In genomic region chr11:75510627-75510993, GRCm38 (mm10) we compare ENCODE assay signal across 8 mouse cellular contexts. TPM values are rescaled to one million over a fixed set of nuclear protein-coding genes. Genes with fewer than 3 reads are reported as not detected.
A peak's percentile ranks its signal among the peaks of the same experiment; 100 is the strongest.
DNase-seq lines count a peak whose midpoint lies in the region; ATAC-seq and TF ChIP-seq lines count a peak whose summit lies in the region.

No protein-coding gene starts in this region.

- no peak for TF ChIP-seq POLR2A in bone marrow macrophage, adult 2 months (IDR thresholded peaks at IDR 0.05; ENCODE audit: borderline replicate concordance, low read depth, low read length)

- WGBS in embryonic facial prominence, embryonic 15.5 days = 1% methylated on average over 24 of the region's 24 CpGs
- WGBS in heart, embryonic 10.5 days = 2% methylated on average over 24 of the region's 24 CpGs
- under 1% methylated on average over 24 of the region's 24 CpGs for WGBS in kidney, embryonic 14.5 days
- WGBS in limb, embryonic 15.5 days = 2% methylated on average over 23 of the region's 24 CpGs
- WGBS in midbrain, postnatal 0 days = 2% methylated on average over 24 of the region's 24 CpGs

- peak; percentile 77 for TF ChIP-seq CTCF in bone marrow macrophage, adult 2 months (IDR thresholded peaks at IDR 0.05; ENCODE audit: low read depth, low read length)
- TF ChIP-seq CTCF in midbrain, postnatal 0 days (IDR thresholded peaks at IDR 0.05) = peak; percentile 93

- DNase-seq in A20 (ENCODE audit: low read depth, low spot score) = peak; percentile 89
- peak; percentile 95 for DNase-seq in heart, embryonic 10.5 days (ENCODE audit: low spot score)
- DNase-seq in midbrain, postnatal 0 days (ENCODE audit: low spot score) = peak; percentile 93
- peak; percentile 89 to 97 for DNase-seq in spleen, postnatal 10 days (ENCODE audit: low spot score in 2 of 2)

- H3K4me1 ChIP-seq in bone marrow macrophage, adult 2 months (ENCODE audit: control insufficient read depth, insufficient read depth, low read length) = peaks cover 15% of the 10 kb centered on the region
- peaks cover 18% of the 10 kb centered on the region for H3K4me1 ChIP-seq in embryonic facial prominence, embryonic 15.5 days
- H3K4me1 ChIP-seq in heart, embryonic 10.5 days = peaks cover 35% of the 10 kb centered on the region
- H3K4me1 ChIP-seq in kidney, embryonic 14.5 days (ENCODE audit: control insufficient read depth, insufficient read depth, low read length) = peaks cover 20% of the 10 kb centered on the region
- H3K4me1 ChIP-seq in limb, embryonic 15.5 days = peaks cover 29% of the 10 kb centered on the region
- peaks cover 5% of the 10 kb centered on the region; the same call in 1 of the 2 replicates for H3K4me1 ChIP-seq in midbrain, postnatal 0 days (ENCODE audit: insufficient read depth, low read length)

- peak overlapping the region; percentile 69 for H3K4me3 ChIP-seq in bone marrow macrophage, adult 2 months (ENCODE audit: insufficient read depth, low read length)
- peak overlapping the region; percentile 54 for H3K4me3 ChIP-seq in embryonic facial prominence, embryonic 15.5 days (replicated peaks)
- peak overlapping the region; percentile 68 for H3K4me3 ChIP-seq in heart, embryonic 10.5 days
- H3K4me3 ChIP-seq in kidney, embryonic 14.5 days (ENCODE audit: low read length) = peak overlapping the region; percentile 50
- H3K4me3 ChIP-seq in limb, embryonic 15.5 days = peak overlapping the region; percentile 56
- H3K4me3 ChIP-seq in midbrain, postnatal 0 days (ENCODE audit: low read depth, low read length) = peak overlapping the region; percentile 48

- H3K27me3 ChIP-seq in embryonic facial prominence, embryonic 15.5 days = no peaks in the 10 kb centered on the region
- peaks cover 11% of the 10 kb centered on the region; the same call in 1 of the 2 replicates for H3K27me3 ChIP-seq in heart, embryonic 10.5 days (ENCODE audit: insufficient read depth, poor library complexity, severe bottlenecking)
- no peaks in the 10 kb centered on the region for H3K27me3 ChIP-seq in kidney, embryonic 14.5 days (ENCODE audit: control insufficient read depth, insufficient read depth, low read length)
- no peaks in the 10 kb centered on the region for H3K27me3 ChIP-seq in limb, embryonic 15.5 days
- H3K27me3 ChIP-seq in midbrain, postnatal 0 days (ENCODE audit: insufficient read depth, low read length) = no peaks in the 10 kb centered on the region

- no peaks in the 10 kb centered on the region for H3K9me3 ChIP-seq in embryonic facial prominence, embryonic 15.5 days (replicated peaks)
- no peaks in the 10 kb centered on the region for H3K9me3 ChIP-seq in heart, embryonic 10.5 days
- no peaks in the 10 kb centered on the region for H3K9me3 ChIP-seq in kidney, embryonic 14.5 days (ENCODE audit: control insufficient read depth, low read length)
- H3K9me3 ChIP-seq in limb, embryonic 15.5 days = no peaks in the 10 kb centered on the region
- H3K9me3 ChIP-seq in midbrain, postnatal 0 days (ENCODE audit: low read length) = no peaks in the 10 kb centered on the region

- H3K4me2 ChIP-seq in embryonic facial prominence, embryonic 15.5 days (replicated peaks) = peak overlapping the region; percentile 96
- H3K4me2 ChIP-seq in kidney, embryonic 14.5 days (replicated peaks; ENCODE audit: low read depth, low read length) = peak overlapping the region; percentile 97
- H3K4me2 ChIP-seq in limb, embryonic 15.5 days = peak overlapping the region; percentile 100
- peak overlapping the region; percentile 92 for H3K4me2 ChIP-seq in midbrain, postnatal 0 days (ENCODE audit: low read depth, low read length, poor library complexity, severe bottlenecking)

- H3K9ac ChIP-seq in embryonic facial prominence, embryonic 15.5 days = peak overlapping the region; percentile 53
- H3K9ac ChIP-seq in kidney, embryonic 14.5 days (ENCODE audit: low read depth, low read length) = peak overlapping the region; percentile 66
- peak overlapping the region; percentile 47 for H3K9ac ChIP-seq in limb, embryonic 15.5 days
- peak overlapping the region; percentile 65 for H3K9ac ChIP-seq in midbrain, postnatal 0 days (replicated peaks; ENCODE audit: low read length, poor library complexity, severe bottlenecking)

- ATAC-seq in embryonic facial prominence, embryonic 15.5 days (ENCODE audit: insufficient number of reproducible peaks, low FRiP score, low TSS enrichment, low read depth) = peak; percentile 88
- peak; percentile 87 for ATAC-seq in kidney, embryonic 14.5 days (ENCODE audit: low FRiP score, low TSS enrichment)
- peak; percentile 74 for ATAC-seq in limb, embryonic 15.5 days (ENCODE audit: insufficient number of reproducible peaks, low FRiP score, low TSS enrichment, low read depth)
- peak; percentile 92 for ATAC-seq in midbrain, postnatal 0 days (ENCODE audit: low FRiP score)

- peak overlapping the region; percentile 69 for H3K27ac ChIP-seq in bone marrow macrophage, adult 2 months (ENCODE audit: insufficient read depth, low read depth, low read length)
- peak overlapping the region; percentile 85 for H3K27ac ChIP-seq in embryonic facial prominence, embryonic 15.5 days (replicated peaks)
- H3K27ac ChIP-seq in heart, embryonic 10.5 days = peak overlapping the region; percentile 87
- H3K27ac ChIP-seq in kidney, embryonic 14.5 days (ENCODE audit: low read depth, low read length) = peak overlapping the region; percentile 69
- peak overlapping the region; percentile 79 for H3K27ac ChIP-seq in limb, embryonic 15.5 days
- H3K27ac ChIP-seq in midbrain, postnatal 0 days (ENCODE audit: low read depth, low read length) = peak overlapping the region; percentile 83

- H3K36me3 ChIP-seq in embryonic facial prominence, embryonic 15.5 days = peaks cover 36% of the 10 kb centered on the region
- H3K36me3 ChIP-seq in heart, embryonic 10.5 days = peaks cover 54% of the 10 kb centered on the region
- peaks cover 39% of the 10 kb centered on the region for H3K36me3 ChIP-seq in kidney, embryonic 14.5 days (ENCODE audit: control insufficient read depth, insufficient read depth, low read length)
- H3K36me3 ChIP-seq in limb, embryonic 15.5 days = peaks cover 36% of the 10 kb centered on the region
- peaks cover 32% of the 10 kb centered on the region for H3K36me3 ChIP-seq in midbrain, postnatal 0 days (ENCODE audit: insufficient read depth, low read length)

RNA-seq across cellular contexts. Expression of gene Rilp, which starts 0.7 kb away (rescaled TPM):
- 12.8 and 15.9 TPM in 2 replicates for polyA plus RNA-seq in bone marrow macrophage, adult 2 months (2012; ENCODE audit: insufficient read depth, insufficient read length, missing spikeins)
- polyA plus RNA-seq in embryonic facial prominence, embryonic 15.5 days (2015; fragmentation: Nextera tagmentation; extraction: Ambion mirVana) = 0.73 and 1.0 TPM in 2 replicates
- polyA plus RNA-seq in heart, embryonic 10.5 days (2016; fragmentation: Nextera tagmentation; extraction: Ambion mirVana) = 0.76 and 0.78 TPM in 2 replicates
- 0.51 and 0.97 TPM in 2 replicates for polyA plus RNA-seq in kidney, embryonic 14.5 days (2014; fragmentation: Nextera tagmentation; extraction: Ambion mirVana)
- 0.45 and 0.73 TPM in 2 replicates for polyA plus RNA-seq in limb, embryonic 15.5 days (2015; fragmentation: Nextera tagmentation; extraction: Ambion mirVana)
- total RNA-seq in midbrain, postnatal 0 days (2014; rRNA removed) = 5.7 and 7.0 TPM in 2 replicates
- 6.9 and 7.5 TPM in 2 replicates for polyA plus RNA-seq in midbrain, postnatal 0 days (2015; fragmentation: Nextera tagmentation; extraction: Ambion mirVana)

RNA-seq across cellular contexts. Expression of gene Scarf1, which starts 2.7 kb away (rescaled TPM):
- 32.8 and 33.5 TPM in 2 replicates for polyA plus RNA-seq in bone marrow macrophage, adult 2 months (2012; ENCODE audit: insufficient read depth, insufficient read length, missing spikeins)
- polyA plus RNA-seq in embryonic facial prominence, embryonic 15.5 days (2015; fragmentation: Nextera tagmentation; extraction: Ambion mirVana) = 8.0 and 8.1 TPM in 2 replicates
- polyA plus RNA-seq in heart, embryonic 10.5 days (2016; fragmentation: Nextera tagmentation; extraction: Ambion mirVana) = 13.6 and 15.8 TPM in 2 replicates
- polyA plus RNA-seq in kidney, embryonic 14.5 days (2014; fragmentation: Nextera tagmentation; extraction: Ambion mirVana) = 10.0 TPM in 2 replicates
- polyA plus RNA-seq in limb, embryonic 15.5 days (2015; fragmentation: Nextera tagmentation; extraction: Ambion mirVana) = 7.1 and 8.2 TPM in 2 replicates
- 3.6 and 3.8 TPM in 2 replicates for total RNA-seq in midbrain, postnatal 0 days (2014; rRNA removed)
- 3.0 and 3.5 TPM in 2 replicates for polyA plus RNA-seq in midbrain, postnatal 0 days (2015; fragmentation: Nextera tagmentation; extraction: Ambion mirVana)

RNA-seq across cellular contexts. Expression of gene Slc43a2, which starts 20.9 kb away (rescaled TPM):
- polyA plus RNA-seq in bone marrow macrophage, adult 2 months (2012; ENCODE audit: insufficient read depth, insufficient read length, missing spikeins) = 202 and 231 TPM in 2 replicates
- polyA plus RNA-seq in embryonic facial prominence, embryonic 15.5 days (2015; fragmentation: Nextera tagmentation; extraction: Ambion mirVana) = 5.5 and 5.7 TPM in 2 replicates
- 5.5 and 6.4 TPM in 2 replicates for polyA plus RNA-seq in heart, embryonic 10.5 days (2016; fragmentation: Nextera tagmentation; extraction: Ambion mirVana)
- 3.5 and 6.0 TPM in 2 replicates for polyA plus RNA-seq in kidney, embryonic 14.5 days (2014; fragmentation: Nextera tagmentation; extraction: Ambion mirVana)
- polyA plus RNA-seq in limb, embryonic 15.5 days (2015; fragmentation: Nextera tagmentation; extraction: Ambion mirVana) = 2.6 and 3.6 TPM in 2 replicates
- total RNA-seq in midbrain, postnatal 0 days (2014; rRNA removed) = 34.3 and 34.5 TPM in 2 replicates
- 17.0 and 20.4 TPM in 2 replicates for polyA plus RNA-seq in midbrain, postnatal 0 days (2015; fragmentation: Nextera tagmentation; extraction: Ambion mirVana)

RNA-seq across cellular contexts. Expression of gene Prpf8, which starts 24.0 kb away (rescaled TPM):
- polyA plus RNA-seq in bone marrow macrophage, adult 2 months (2012; ENCODE audit: insufficient read depth, insufficient read length, missing spikeins) = 51.0 and 65.7 TPM in 2 replicates
- polyA plus RNA-seq in embryonic facial prominence, embryonic 15.5 days (2015; fragmentation: Nextera tagmentation; extraction: Ambion mirVana) = 51.7 and 52.5 TPM in 2 replicates
- 49.2 and 53.7 TPM in 2 replicates for polyA plus RNA-seq in heart, embryonic 10.5 days (2016; fragmentation: Nextera tagmentation; extraction: Ambion mirVana)
- 56.4 and 103 TPM in 2 replicates for polyA plus RNA-seq in kidney, embryonic 14.5 days (2014; fragmentation: Nextera tagmentation; extraction: Ambion mirVana)
- 44.4 and 49.5 TPM in 2 replicates for polyA plus RNA-seq in limb, embryonic 15.5 days (2015; fragmentation: Nextera tagmentation; extraction: Ambion mirVana)
- total RNA-seq in midbrain, postnatal 0 days (2014; rRNA removed) = 121 and 129 TPM in 2 replicates
- polyA plus RNA-seq in midbrain, postnatal 0 days (2015; fragmentation: Nextera tagmentation; extraction: Ambion mirVana) = 25.7 and 27.6 TPM in 2 replicates

RNA-seq across cellular contexts. Expression of gene Tlcd2, which starts 49.1 kb away (rescaled TPM):
- polyA plus RNA-seq in bone marrow macrophage, adult 2 months (2012; ENCODE audit: insufficient read depth, insufficient read length, missing spikeins) = 3.6 and 4.3 TPM in 2 replicates
- 35.1 and 38.0 TPM in 2 replicates for polyA plus RNA-seq in embryonic facial prominence, embryonic 15.5 days (2015; fragmentation: Nextera tagmentation; extraction: Ambion mirVana)
- polyA plus RNA-seq in heart, embryonic 10.5 days (2016; fragmentation: Nextera tagmentation; extraction: Ambion mirVana) = 12.8 and 21.3 TPM in 2 replicates
- 20.7 and 21.0 TPM in 2 replicates for polyA plus RNA-seq in kidney, embryonic 14.5 days (2014; fragmentation: Nextera tagmentation; extraction: Ambion mirVana)
- polyA plus RNA-seq in limb, embryonic 15.5 days (2015; fragmentation: Nextera tagmentation; extraction: Ambion mirVana) = 28.2 and 30.8 TPM in 2 replicates
- 0.66 and 0.76 TPM in 2 replicates for total RNA-seq in midbrain, postnatal 0 days (2014; rRNA removed)
- 1.6 and 1.9 TPM in 2 replicates for polyA plus RNA-seq in midbrain, postnatal 0 days (2015; fragmentation: Nextera tagmentation; extraction: Ambion mirVana)

Comparison
In these comparisons a context has a peak if more than half of its experiments do, and no peak if none do; other contexts are left out.
1. Peak in every context shown above with its lines: DNase-seq, ATAC-seq, H3K4me3 ChIP-seq and H3K27ac ChIP-seq.